Mouse (Mus musculus): ENCODE measurements around the gene Fam229a. TPM values are rescaled to one million over a fixed set of nuclear protein-coding genes. Genes with fewer than 3 reads are reported as not detected.

Fam229a gene
- polyA plus RNA-seq (2012; rRNA removed) = 0.20 and 0.70 TPM in 2 replicates

DNA sequence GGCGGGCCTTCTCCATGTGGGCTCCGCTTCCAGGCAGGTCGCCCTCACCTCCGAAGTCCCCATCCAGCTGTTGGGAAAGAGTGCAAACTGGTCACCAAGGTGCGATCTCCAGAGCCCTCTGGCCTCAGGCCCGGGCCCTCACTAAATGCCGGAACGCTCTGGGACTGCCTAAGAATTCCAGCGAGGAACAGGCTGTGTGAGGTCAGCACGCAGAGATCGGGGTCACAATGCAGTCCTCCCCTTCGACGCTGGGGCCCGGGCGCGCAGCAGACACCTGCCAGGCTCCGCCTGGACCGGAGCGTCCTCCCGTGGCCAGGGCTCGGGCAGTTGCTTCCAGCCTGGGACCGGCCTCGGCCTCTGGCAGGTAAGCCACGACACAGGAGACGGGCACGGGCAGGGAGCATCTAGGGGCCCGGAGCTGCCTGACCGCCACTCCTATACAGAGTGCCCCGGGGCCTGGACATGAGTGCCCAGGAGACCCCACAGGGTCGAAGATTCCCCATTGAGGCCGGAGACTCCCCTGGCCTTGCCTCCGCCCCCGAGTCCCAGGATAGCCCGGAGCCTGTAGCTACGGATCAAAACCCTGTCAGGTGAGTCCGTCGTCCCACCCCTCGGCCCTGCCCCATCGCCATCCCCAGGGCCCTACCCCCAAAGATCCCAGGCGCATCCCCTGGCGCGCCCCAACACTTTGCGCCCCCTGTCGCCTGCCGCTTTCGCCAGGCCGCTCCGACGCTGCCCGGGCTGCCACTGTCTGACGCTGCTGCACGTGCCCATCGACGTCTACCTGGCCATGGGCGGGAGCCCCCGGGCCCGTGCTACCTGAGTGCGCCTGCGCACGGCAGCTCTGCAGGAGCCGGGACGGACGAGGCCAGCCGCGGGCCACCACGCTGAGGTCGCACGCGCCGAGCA is at the start of gene Fam229a, which contains the start of gene Tssk3:
Gene Fam229a (plus strand): TSS at position 219 of the 909 bp plus-strand sequence.
Gene Tssk3 (minus strand): TSS at position 51 of the 909 bp plus-strand sequence.
- no peak for TF ChIP-seq CTCF (IDR thresholded peaks at IDR 0.05; ENCODE audit: extremely low read depth, insufficient read depth, insufficient read length, insufficient replicate concordance)
- no peak for TF ChIP-seq POLR2A (IDR thresholded peaks at IDR 0.05; ENCODE audit: low read depth, low read length)

GRCm38 (mm10) chr4:129447360-129447759 is 43.6 kb upstream of the Fam229a start:
- WGBS = 74% methylated on average over 8 of the region's 8 CpGs
- Histone ChIP-seq H3K27ac (ENCODE audit: insufficient read depth, low read length) (no peak overlapping the region), H3K4me1 (ENCODE audit: control insufficient read depth, insufficient read depth, insufficient read length) (no peaks in the 10 kb centered on the region), H3K4me3 (ENCODE audit: extremely low read depth, insufficient read depth, insufficient read length) (no peak overlapping the region), H3K36me3 (ENCODE audit: control insufficient read depth, insufficient read depth, low read length) (no peaks in the 10 kb centered on the region), H3K27me3 (ENCODE audit: control insufficient read depth, insufficient read depth, low read length) (peaks cover 3% of the 10 kb centered on the region)
- TF ChIP-seq POLR2A (IDR thresholded peaks at IDR 0.05; ENCODE audit: low read depth, low read length) (no peak), CTCF (IDR thresholded peaks at IDR 0.05; ENCODE audit: extremely low read depth, insufficient read depth, insufficient read length, insufficient replicate concordance) (no peak)
- DNase-seq (ENCODE audit: low read depth in 1 of 2, low spot score in 2 of 2) = no peak

More for the DNA sequence above, at the start of gene Fam229a, which contains the start of gene Tssk3:
- DNase-seq (ENCODE audit: low read depth in 1 of 2, low spot score in 2 of 2) = no peak
- 0 out of 2 replicates have a peak within 1 kb of the TSS, but pooled peaks have one; percentile 1 for H3K4me3 ChIP-seq (ENCODE audit: extremely low read depth, insufficient read depth, insufficient read length)
- 32% methylated on average over 70 of the region's 70 CpGs for WGBS
- no peak within 1 kb of the TSS for H3K27ac ChIP-seq (ENCODE audit: insufficient read depth, low read length)
- H3K4me1 ChIP-seq (ENCODE audit: control insufficient read depth, insufficient read depth, insufficient read length) = peaks cover 10% of the 10 kb centered on the region
- H3K36me3 ChIP-seq (ENCODE audit: control insufficient read depth, insufficient read depth, low read length) = peaks cover 16% of the 10 kb centered on the region
- H3K27me3 ChIP-seq (ENCODE audit: control insufficient read depth, insufficient read depth, low read length) = peaks cover 1% of the 10 kb centered on the region; the same call in 1 of the 2 replicates

DNA sequence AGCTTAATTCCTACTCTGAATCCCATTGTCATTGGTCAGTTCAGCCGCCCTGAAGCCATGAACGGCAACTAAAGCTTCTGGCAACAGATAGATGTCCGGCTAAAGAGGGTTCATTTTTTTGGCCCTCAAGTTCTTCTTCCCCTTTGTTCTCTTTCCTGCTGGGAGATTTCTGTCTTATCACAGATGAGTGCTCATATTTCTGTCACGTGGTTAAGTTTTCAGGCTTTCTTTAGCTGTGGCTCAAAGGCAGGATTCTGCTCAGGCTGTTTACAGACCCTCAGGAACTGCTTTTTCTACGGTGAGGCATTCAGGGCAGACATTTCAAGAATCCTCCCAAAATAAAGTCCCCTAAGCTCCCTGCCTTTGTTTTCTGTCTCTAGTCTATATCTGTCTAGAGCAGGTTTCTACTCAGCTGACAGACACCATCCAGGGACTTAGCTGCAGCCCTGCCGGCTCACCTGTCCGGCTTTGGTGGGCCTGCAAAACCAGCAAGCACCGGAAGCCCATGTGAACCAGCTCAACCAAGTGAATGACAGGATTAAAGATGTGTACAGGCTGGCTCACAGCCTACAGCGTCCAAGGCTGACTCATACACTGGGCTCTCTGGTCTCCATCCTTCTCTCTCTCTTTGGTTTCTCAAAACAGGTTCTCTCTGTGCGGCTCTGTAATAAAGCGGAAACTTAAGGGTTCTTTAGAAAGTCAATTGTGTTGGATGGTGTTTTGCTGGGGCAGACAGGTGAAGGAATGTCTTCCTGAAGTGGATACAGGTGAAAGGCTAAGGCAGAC is 43.0 kb upstream of the Fam229a start:
- H3K27me3 ChIP-seq (ENCODE audit: control insufficient read depth, insufficient read depth, low read length) = no peaks in the 10 kb centered on the region
- 77% methylated on average over 11 of the region's 11 CpGs for WGBS
- H3K36me3 ChIP-seq (ENCODE audit: control insufficient read depth, insufficient read depth, low read length) = no peaks in the 10 kb centered on the region
- H3K27ac ChIP-seq (ENCODE audit: insufficient read depth, low read length) = no peak overlapping the region
- DNase-seq (ENCODE audit: low read depth in 1 of 2, low spot score in 2 of 2) = no peak
- no peaks in the 10 kb centered on the region for H3K4me1 ChIP-seq (ENCODE audit: control insufficient read depth, insufficient read depth, insufficient read length)
- no peak overlapping the region for H3K4me3 ChIP-seq (ENCODE audit: extremely low read depth, insufficient read depth, insufficient read length)
- TF ChIP-seq POLR2A (IDR thresholded peaks at IDR 0.05; ENCODE audit: low read depth, low read length) = no peak
- TF ChIP-seq CTCF (IDR thresholded peaks at IDR 0.05; ENCODE audit: extremely low read depth, insufficient read depth, insufficient read length, insufficient replicate concordance) = no peak

- no peak overlapping the region for H3K4me3 ChIP-seq (ENCODE audit: extremely low read depth, insufficient read depth, insufficient read length)
- H3K36me3 ChIP-seq (ENCODE audit: control insufficient read depth, insufficient read depth, low read length) = no peaks in the 10 kb centered on the region
- TF ChIP-seq POLR2A (IDR thresholded peaks at IDR 0.05; ENCODE audit: low read depth, low read length) (no peak), CTCF (IDR thresholded peaks at IDR 0.05; ENCODE audit: extremely low read depth, insufficient read depth, insufficient read length, insufficient replicate concordance) (no peak)
- no peaks in the 10 kb centered on the region for H3K27me3 ChIP-seq (ENCODE audit: control insufficient read depth, insufficient read depth, low read length)
- H3K4me1 ChIP-seq (ENCODE audit: control insufficient read depth, insufficient read depth, insufficient read length) = no peaks in the 10 kb centered on the region
- WGBS = 95% methylated on average over 6 of the region's 6 CpGs
- H3K27ac ChIP-seq (ENCODE audit: insufficient read depth, low read length) = no peak overlapping the region
- DNase-seq (ENCODE audit: low read depth in 1 of 2, low spot score in 2 of 2) = no peak
Measured at GRCm38 (mm10) chr4:129448713-129449112, 42.3 kb upstream of the Fam229a start.

DNA sequence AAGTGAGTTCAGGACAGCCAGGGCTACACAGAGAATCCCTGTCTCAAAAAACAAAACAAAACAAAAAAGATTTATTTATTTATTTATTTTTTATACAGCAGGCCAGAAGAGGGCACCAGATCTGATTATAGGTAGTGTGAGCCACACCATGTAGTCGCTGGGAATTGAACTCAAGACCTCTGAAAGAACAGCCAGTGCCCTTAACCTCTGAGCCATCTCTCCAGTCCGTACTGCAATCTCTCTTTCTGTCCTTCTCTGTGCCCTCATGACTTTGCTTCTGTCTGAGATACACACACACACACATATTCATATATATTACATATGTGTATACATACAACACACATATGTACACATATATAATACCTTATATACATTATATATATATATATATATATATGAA is 40.1 kb upstream of the Fam229a start:
- Histone ChIP-seq H3K36me3 (ENCODE audit: control insufficient read depth, insufficient read depth, low read length) (no peaks in the 10 kb centered on the region), H3K27ac (ENCODE audit: insufficient read depth, low read length) (no peak overlapping the region), H3K4me1 (ENCODE audit: control insufficient read depth, insufficient read depth, insufficient read length) (no peaks in the 10 kb centered on the region), H3K4me3 (ENCODE audit: extremely low read depth, insufficient read depth, insufficient read length) (no peak overlapping the region), H3K27me3 (ENCODE audit: control insufficient read depth, insufficient read depth, low read length) (no peaks in the 10 kb centered on the region)
- DNase-seq (ENCODE audit: low read depth in 1 of 2, low spot score in 2 of 2) = no peak
- TF ChIP-seq POLR2A (IDR thresholded peaks at IDR 0.05; ENCODE audit: low read depth, low read length) = no peak
- no peak for TF ChIP-seq CTCF (IDR thresholded peaks at IDR 0.05; ENCODE audit: extremely low read depth, insufficient read depth, insufficient read length, insufficient replicate concordance)
- WGBS = 52% methylated on average over 2 of the region's 2 CpGs

- H3K4me1 ChIP-seq (ENCODE audit: control insufficient read depth, insufficient read depth, insufficient read length) = no peaks in the 10 kb centered on the region
- no peaks in the 10 kb centered on the region for H3K36me3 ChIP-seq (ENCODE audit: control insufficient read depth, insufficient read depth, low read length)
- 76% methylated on average over 15 of the region's 15 CpGs for WGBS
- H3K4me3 ChIP-seq (ENCODE audit: extremely low read depth, insufficient read depth, insufficient read length) = no peak overlapping the region
- H3K27me3 ChIP-seq (ENCODE audit: control insufficient read depth, insufficient read depth, low read length) = no peaks in the 10 kb centered on the region
- H3K27ac ChIP-seq (ENCODE audit: insufficient read depth, low read length) = no peak overlapping the region
- TF ChIP-seq POLR2A (IDR thresholded peaks at IDR 0.05; ENCODE audit: low read depth, low read length) (no peak), CTCF (IDR thresholded peaks at IDR 0.05; ENCODE audit: extremely low read depth, insufficient read depth, insufficient read length, insufficient replicate concordance) (no peak)
- DNase-seq (ENCODE audit: low read depth in 1 of 2, low spot score in 2 of 2) = no peak
Measured at GRCm38 (mm10) chr4:129451471-129452169, 39.4 kb upstream of the Fam229a start.
